8 mouse cellular contexts compared by ENCODE assay signal in genomic region chr13:35905378-35905777, GRCm38 (mm10). TPM values are rescaled to one million over a fixed set of nuclear protein-coding genes. Genes with fewer than 3 reads are reported as not detected.
A peak's percentile ranks its signal among the peaks of the same experiment; 100 is the strongest.
DNase-seq lines count a peak whose midpoint lies in the region; ATAC-seq and TF ChIP-seq lines count a peak whose summit lies in the region.

No protein-coding gene starts in this region.

- peaks cover 3% of the 10 kb centered on the region for H3K36me3 ChIP-seq in embryonic facial prominence, embryonic 10.5 days (replicated peaks)
- peaks cover 3% of the 10 kb centered on the region; the same call in 1 of the 2 replicates for H3K36me3 ChIP-seq in hindbrain, embryonic 10.5 days
- H3K36me3 ChIP-seq in liver, embryonic 16.5 days (ENCODE audit: control insufficient read depth, insufficient read depth) = no peaks in the 10 kb centered on the region

- TF ChIP-seq CTCF in left cerebral cortex, adult 2 months (IDR thresholded peaks at IDR 0.05) = no peak

- H3K27ac ChIP-seq in left cerebral cortex, adult 2 months = no peak overlapping the region
- peak overlapping the region; percentile 70 for H3K27ac ChIP-seq in embryonic facial prominence, embryonic 10.5 days (replicated peaks)
- peak overlapping the region; percentile 84; the same call in 1 of the 2 replicates for H3K27ac ChIP-seq in hindbrain, embryonic 10.5 days
- H3K27ac ChIP-seq in liver, embryonic 16.5 days (ENCODE audit: low read length) = no peak overlapping the region

- intact Hi-C loops in left cerebral cortex, adult 2 months (cut with DNase I) = no loop called here
- intact Hi-C loops in left cerebral cortex, postnatal 10 days (cut with DNase I) = no loop called here

- peak overlapping the region; percentile 73 for H3K4me3 ChIP-seq in left cerebral cortex, adult 2 months
- H3K4me3 ChIP-seq in embryonic facial prominence, embryonic 10.5 days = peak overlapping the region; percentile 71
- H3K4me3 ChIP-seq in hindbrain, embryonic 10.5 days = peak overlapping the region; percentile 71
- peak overlapping the region; percentile 73 for H3K4me3 ChIP-seq in liver, embryonic 16.5 days (ENCODE audit: low read depth, low read length)

- no peak for ATAC-seq in liver, embryonic 16.5 days (ENCODE audit: low read depth)

- peaks cover 8% of the 10 kb centered on the region for H3K4me1 ChIP-seq in embryonic facial prominence, embryonic 10.5 days
- H3K4me1 ChIP-seq in hindbrain, embryonic 10.5 days (replicated peaks) = peaks cover 7% of the 10 kb centered on the region; the same call in 1 of the 2 replicates
- H3K4me1 ChIP-seq in liver, embryonic 16.5 days (ENCODE audit: control insufficient read depth, low read depth, low read length) = peaks cover 6% of the 10 kb centered on the region

- no peak for DNase-seq in left cerebral cortex, adult 2 months (ENCODE audit: extremely low spot score in 1 of 2, low spot score in 2 of 2)
- no peak for DNase-seq in left cerebral cortex, postnatal 10 days (ENCODE audit: extremely low spot score in 1 of 2, low spot score in 2 of 2)
- DNase-seq in embryonic facial prominence, embryonic 10.5 days (ENCODE audit: low spot score) = no peak
- DNase-seq in hindbrain, embryonic 10.5 days (ENCODE audit: low spot score) = no peak
- DNase-seq in urinary bladder, postnatal 10 days (ENCODE audit: low spot score) = no peak
- no peak for DNase-seq in T-cell, adult 2 months (ENCODE audit: low spot score)
- no peak for DNase-seq in cerebellum, adult 9-10 months

- peak overlapping the region; percentile 84 for H3K4me2 ChIP-seq in liver, embryonic 16.5 days (ENCODE audit: low read depth, low read length)

- peak overlapping the region; percentile 55 for H3K9ac ChIP-seq in liver, embryonic 16.5 days (ENCODE audit: low read depth, low read length)

- WGBS in embryonic facial prominence, embryonic 10.5 days = 1% methylated on average over 13 of the region's 13 CpGs
- WGBS in hindbrain, embryonic 10.5 days = 2% methylated on average over 13 of the region's 13 CpGs
- 1% methylated on average over 13 of the region's 13 CpGs for WGBS in liver, embryonic 16.5 days (ENCODE audit: insufficient replicate concordance)

- H3K9me3 ChIP-seq in embryonic facial prominence, embryonic 10.5 days = no peaks in the 10 kb centered on the region
- H3K9me3 ChIP-seq in hindbrain, embryonic 10.5 days = no peaks in the 10 kb centered on the region
- H3K9me3 ChIP-seq in liver, embryonic 16.5 days (replicated peaks; ENCODE audit: control insufficient read depth, low read length) = no peaks in the 10 kb centered on the region

- no peaks in the 10 kb centered on the region for H3K27me3 ChIP-seq in embryonic facial prominence, embryonic 10.5 days (replicated peaks; ENCODE audit: low read depth, poor library complexity, severe bottlenecking)
- no peaks in the 10 kb centered on the region for H3K27me3 ChIP-seq in hindbrain, embryonic 10.5 days (ENCODE audit: insufficient read depth, poor library complexity, severe bottlenecking)
- no peaks in the 10 kb centered on the region for H3K27me3 ChIP-seq in liver, embryonic 16.5 days (ENCODE audit: control insufficient read depth, insufficient read depth, low read depth, low read length)

RNA-seq across cellular contexts. Expression of gene Rpp40, which starts 0.8 kb away (rescaled TPM):
- total RNA-seq in left cerebral cortex, adult 2 months (2021) = 1 to 10 TPM; 5.5 to 5.8 TPM
- total RNA-seq in left cerebral cortex, postnatal 10 days (2021) = 1 to 10 TPM; 5.8 to 8.0 TPM
- 27.6 and 32.9 TPM in 2 replicates for polyA plus RNA-seq in embryonic facial prominence, embryonic 10.5 days (2016; fragmentation: Nextera tagmentation; extraction: Ambion mirVana)
- 21.4 and 29.5 TPM in 2 replicates for polyA plus RNA-seq in hindbrain, embryonic 10.5 days (2016; fragmentation: Nextera tagmentation; extraction: Ambion mirVana)
- 5.8 TPM in 2 replicates for polyA plus RNA-seq in liver, embryonic 16.5 days (2015; fragmentation: Nextera tagmentation; extraction: Ambion mirVana)

RNA-seq across cellular contexts. Expression of gene Ppp1r3g, which starts 53.3 kb away (rescaled TPM):
- 10 to 100 TPM; 17.0 to 19.0 TPM for total RNA-seq in left cerebral cortex, adult 2 months (2021)
- total RNA-seq in left cerebral cortex, postnatal 10 days (2021) = 10 to 100 TPM in 1 of 2 experiments, 1 to 10 TPM in 1; 5.9 to 11.7 TPM
- 0.93 and 1.2 TPM in 2 replicates for polyA plus RNA-seq in embryonic facial prominence, embryonic 10.5 days (2016; fragmentation: Nextera tagmentation; extraction: Ambion mirVana)
- 1.7 and 2.7 TPM in 2 replicates for polyA plus RNA-seq in hindbrain, embryonic 10.5 days (2016; fragmentation: Nextera tagmentation; extraction: Ambion mirVana)
- polyA plus RNA-seq in liver, embryonic 16.5 days (2015; fragmentation: Nextera tagmentation; extraction: Ambion mirVana) = 1.9 and 3.0 TPM in 2 replicates

Comparison
In these comparisons a context has a peak if more than half of its experiments do, and no peak if none do; other contexts are left out.
1. H3K27ac ChIP-seq: peak in embryonic facial prominence, embryonic 10.5 days (single experiment) and hindbrain, embryonic 10.5 days (single experiment); none in left cerebral cortex, adult 2 months (single experiment) and liver, embryonic 16.5 days (single experiment).
2. Peak in every context shown above with its lines, with median percentiles within 50 percentile points of each other: H3K4me3 ChIP-seq.